Mouse (Mus musculus): ENCODE measurements at regions not wholly inside any gene's neighbourhood (a gene's known extent, or its start where the extent isn't known, plus 50 kb on each side); places are given as distances from the start of the nearest gene placed in this dataset.

- Histone ChIP-seq H3K4me3 (ENCODE audit: insufficient read depth, low read length) (no peak overlapping the region), H3K4me1 (ENCODE audit: control insufficient read depth, insufficient read depth, low read length) (peaks cover 10% of the 10 kb centered on the region), H3K27ac (ENCODE audit: insufficient read depth, low read length) (peak overlapping the region; percentile 63)
- TF ChIP-seq CTCF (IDR thresholded peaks at IDR 0.05; ENCODE audit: borderline replicate concordance, insufficient read depth, low read length) (no peak), POLR2A (IDR thresholded peaks at IDR 0.05; ENCODE audit: low read depth, low read length) (no peak)
Measured at GRCm38 (mm10) chr8:79561269-79562063, 78.0 kb upstream of the Otud4 start.

GRCm38 (mm10) chr8:79559516-79559915 lies 79.9 kb upstream of the Otud4 start:
- peak overlapping the region; percentile 55; the same call in 1 of the 2 replicates for H3K27ac ChIP-seq (ENCODE audit: insufficient read depth, low read length)
- H3K4me3 ChIP-seq (ENCODE audit: insufficient read depth, low read length), result no peak overlapping the region
- H3K4me1 ChIP-seq (ENCODE audit: control insufficient read depth, insufficient read depth, low read length), result peaks cover 10% of the 10 kb centered on the region
- no peak for TF ChIP-seq CTCF (IDR thresholded peaks at IDR 0.05; ENCODE audit: borderline replicate concordance, insufficient read depth, low read length)

GRCm38 (mm10) chr8:79554311-79554710 lies 85.1 kb upstream of the Otud4 start:
- Histone ChIP-seq H3K4me3 (ENCODE audit: insufficient read depth, low read length) (no peak overlapping the region), H3K27ac (ENCODE audit: insufficient read depth, low read length) (no peak overlapping the region), H3K4me1 (ENCODE audit: control insufficient read depth, insufficient read depth, low read length) (peaks cover 3% of the 10 kb centered on the region)
- TF ChIP-seq CTCF (IDR thresholded peaks at IDR 0.05; ENCODE audit: borderline replicate concordance, insufficient read depth, low read length) (no peak), POLR2A (IDR thresholded peaks at IDR 0.05; ENCODE audit: low read depth, low read length) (no peak)

- Histone ChIP-seq H3K4me1 (ENCODE audit: control insufficient read depth, insufficient read depth, low read length) (no peaks in the 10 kb centered on the region), H3K27ac (ENCODE audit: insufficient read depth, low read length) (no peak overlapping the region), H3K4me3 (ENCODE audit: insufficient read depth, low read length) (no peak overlapping the region)
- TF ChIP-seq POLR2A (IDR thresholded peaks at IDR 0.05; ENCODE audit: low read depth, low read length) (no peak), CTCF (IDR thresholded peaks at IDR 0.05; ENCODE audit: borderline replicate concordance, insufficient read depth, low read length) (no peak)
Measured at GRCm38 (mm10) chr8:79550151-79550550, 89.3 kb upstream of the Otud4 start.

GRCm38 (mm10) chr8:79548156-79548555 lies 91.3 kb upstream of the Otud4 start:
- no peak for TF ChIP-seq CTCF (IDR thresholded peaks at IDR 0.05; ENCODE audit: borderline replicate concordance, insufficient read depth, low read length)
- TF ChIP-seq POLR2A (IDR thresholded peaks at IDR 0.05; ENCODE audit: low read depth, low read length), result no peak
- Histone ChIP-seq H3K4me1 (ENCODE audit: control insufficient read depth, insufficient read depth, low read length) (peaks cover 3% of the 10 kb centered on the region; the same call in 1 of the 2 replicates), H3K27ac (ENCODE audit: insufficient read depth, low read length) (no peak overlapping the region), H3K4me3 (ENCODE audit: insufficient read depth, low read length) (no peak overlapping the region)

- Histone ChIP-seq H3K4me3 (ENCODE audit: insufficient read depth, low read length) (no peak overlapping the region), H3K4me1 (ENCODE audit: control insufficient read depth, insufficient read depth, low read length) (peaks cover 3% of the 10 kb centered on the region; the same call in 1 of the 2 replicates), H3K27ac (ENCODE audit: insufficient read depth, low read length) (no peak overlapping the region)
- TF ChIP-seq CTCF (IDR thresholded peaks at IDR 0.05; ENCODE audit: borderline replicate concordance, insufficient read depth, low read length), result no peak
- no peak for TF ChIP-seq POLR2A (IDR thresholded peaks at IDR 0.05; ENCODE audit: low read depth, low read length)
Measured at GRCm38 (mm10) chr8:79545866-79546373, 93.5 kb upstream of the Otud4 start.

- no peak for TF ChIP-seq POLR2A (IDR thresholded peaks at IDR 0.05; ENCODE audit: low read depth, low read length)
- TF ChIP-seq CTCF (IDR thresholded peaks at IDR 0.05; ENCODE audit: borderline replicate concordance, insufficient read depth, low read length), result no peak
- Histone ChIP-seq H3K4me3 (ENCODE audit: insufficient read depth, low read length) (no peak overlapping the region), H3K27ac (ENCODE audit: insufficient read depth, low read length) (no peak overlapping the region), H3K4me1 (ENCODE audit: control insufficient read depth, insufficient read depth, low read length) (peaks cover 3% of the 10 kb centered on the region; the same call in 1 of the 2 replicates)
Measured at GRCm38 (mm10) chr8:79542461-79542860, 97.0 kb upstream of the Otud4 start.

GRCm38 (mm10) chr8:79540053-79540452 lies 99.4 kb upstream of the Otud4 start:
- H3K4me1 ChIP-seq (ENCODE audit: control insufficient read depth, insufficient read depth, low read length), result peaks cover 3% of the 10 kb centered on the region; the same call in 1 of the 2 replicates
- H3K27ac ChIP-seq (ENCODE audit: insufficient read depth, low read length), result no peak overlapping the region
- TF ChIP-seq POLR2A (IDR thresholded peaks at IDR 0.05; ENCODE audit: low read depth, low read length), result no peak
- no peak for TF ChIP-seq CTCF (IDR thresholded peaks at IDR 0.05; ENCODE audit: borderline replicate concordance, insufficient read depth, low read length)
- no peak overlapping the region for H3K4me3 ChIP-seq (ENCODE audit: insufficient read depth, low read length)

- H3K4me3 ChIP-seq (ENCODE audit: insufficient read depth, low read length), result no peak overlapping the region
- TF ChIP-seq CTCF (IDR thresholded peaks at IDR 0.05; ENCODE audit: borderline replicate concordance, insufficient read depth, low read length) (no peak), POLR2A (IDR thresholded peaks at IDR 0.05; ENCODE audit: low read depth, low read length) (no peak)
- no peaks in the 10 kb centered on the region for H3K4me1 ChIP-seq (ENCODE audit: control insufficient read depth, insufficient read depth, low read length)
- H3K27ac ChIP-seq (ENCODE audit: insufficient read depth, low read length), result no peak overlapping the region
Measured at GRCm38 (mm10) chr8:79534271-79534889, 105.0 kb upstream of the Otud4 start.

GRCm38 (mm10) chr8:79529556-79529955 lies 109.9 kb upstream of the Otud4 start:
- no peaks in the 10 kb centered on the region for H3K4me1 ChIP-seq (ENCODE audit: control insufficient read depth, insufficient read depth, low read length)
- TF ChIP-seq CTCF (IDR thresholded peaks at IDR 0.05; ENCODE audit: borderline replicate concordance, insufficient read depth, low read length), result peak; percentile 21; the same call in 1 of the 2 replicates
- TF ChIP-seq POLR2A (IDR thresholded peaks at IDR 0.05; ENCODE audit: low read depth, low read length), result no peak
- no peak overlapping the region for H3K4me3 ChIP-seq (ENCODE audit: insufficient read depth, low read length)
- H3K27ac ChIP-seq (ENCODE audit: insufficient read depth, low read length), result no peak overlapping the region
